Mouse (Mus musculus): Measurements from ENCODE around the gene Gckr. TPM values are rescaled to one million over a fixed set of nuclear protein-coding genes. Genes with fewer than 3 reads are reported as not detected.
A peak's percentile ranks its signal among the peaks of the same experiment; 100 is the strongest.

Gene Gckr
- polyA plus RNA-seq, 1 experiment from 2014 or later = 0.29 TPM

- no peak overlapping the region for H3K9ac ChIP-seq
- H3K4me3 ChIP-seq (replicated peaks; ENCODE audit: low read length) = no peak overlapping the region
- no peaks in the 10 kb centered on the region for H3K9me3 ChIP-seq (ENCODE audit: control insufficient read depth, low read length)
- no peaks in the 10 kb centered on the region for H3K27me3 ChIP-seq (ENCODE audit: control insufficient read depth, insufficient read depth, low read length)
- no peak overlapping the region for H3K27ac ChIP-seq
- no peaks in the 10 kb centered on the region for H3K4me1 ChIP-seq (replicated peaks; ENCODE audit: control insufficient read depth, insufficient read depth, low read length)
- peaks cover 92% of the 10 kb centered on the region for H3K36me3 ChIP-seq (replicated peaks; ENCODE audit: control insufficient read depth, insufficient read depth)
- H3K4me2 ChIP-seq (replicated peaks) = no peak overlapping the region
- no peak for DNase-seq (ENCODE audit: low spot score)
- ATAC-seq (ENCODE audit: low FRiP score) = no peak
- WGBS = 90% methylated on average over 2 of the region's 2 CpGs
Measured at GRCm38 (mm10) chr5:31255971-31256370, 41.3 kb upstream of the Gckr start.

- 91% methylated on average over 11 of the region's 11 CpGs for WGBS
- ATAC-seq (ENCODE audit: low FRiP score) = no peak
- Histone ChIP-seq H3K9me3 (ENCODE audit: control insufficient read depth, low read length) (no peaks in the 10 kb centered on the region), H3K27ac (no peak overlapping the region), H3K4me1 (replicated peaks; ENCODE audit: control insufficient read depth, insufficient read depth, low read length) (no peaks in the 10 kb centered on the region), H3K27me3 (ENCODE audit: control insufficient read depth, insufficient read depth, low read length) (no peaks in the 10 kb centered on the region), H3K4me3 (replicated peaks; ENCODE audit: low read length) (no peak overlapping the region), H3K4me2 (replicated peaks) (no peak overlapping the region), H3K36me3 (replicated peaks; ENCODE audit: control insufficient read depth, insufficient read depth) (peaks cover 92% of the 10 kb centered on the region), H3K9ac (no peak overlapping the region)
- DNase-seq (ENCODE audit: low spot score) = no peak
Measured at GRCm38 (mm10) chr5:31257616-31258015, 39.6 kb upstream of the Gckr start.

GRCm38 (mm10) chr5:31266101-31266500 lies 31.1 kb upstream of the Gckr start:
- Histone ChIP-seq H3K9me3 (ENCODE audit: control insufficient read depth, low read length) (no peaks in the 10 kb centered on the region), H3K4me3 (replicated peaks; ENCODE audit: low read length) (no peak overlapping the region), H3K4me1 (replicated peaks; ENCODE audit: control insufficient read depth, insufficient read depth, low read length) (no peaks in the 10 kb centered on the region), H3K27me3 (ENCODE audit: control insufficient read depth, insufficient read depth, low read length) (no peaks in the 10 kb centered on the region), H3K9ac (no peak overlapping the region), H3K36me3 (replicated peaks; ENCODE audit: control insufficient read depth, insufficient read depth) (peaks cover 95% of the 10 kb centered on the region), H3K27ac (no peak overlapping the region), H3K4me2 (replicated peaks) (no peak overlapping the region)
- ATAC-seq (ENCODE audit: low FRiP score) (no peak), DNase-seq (ENCODE audit: low spot score) (no peak)
- WGBS = 94% methylated on average over 7 of the region's 7 CpGs

GRCm38 (mm10) chr5:31267686-31268085 lies 29.6 kb upstream of the Gckr start:
- peaks cover 94% of the 10 kb centered on the region for H3K36me3 ChIP-seq (replicated peaks; ENCODE audit: control insufficient read depth, insufficient read depth)
- H3K4me2 ChIP-seq (replicated peaks) = no peak overlapping the region
- no peak overlapping the region for H3K27ac ChIP-seq
- H3K9ac ChIP-seq = no peak overlapping the region
- no peaks in the 10 kb centered on the region for H3K27me3 ChIP-seq (ENCODE audit: control insufficient read depth, insufficient read depth, low read length)
- no peak for ATAC-seq (ENCODE audit: low FRiP score)
- H3K4me3 ChIP-seq (replicated peaks; ENCODE audit: low read length) = no peak overlapping the region
- no peak for DNase-seq (ENCODE audit: low spot score)
- 56% methylated on average over 6 of the region's 6 CpGs for WGBS
- no peaks in the 10 kb centered on the region for H3K9me3 ChIP-seq (ENCODE audit: control insufficient read depth, low read length)
- no peaks in the 10 kb centered on the region for H3K4me1 ChIP-seq (replicated peaks; ENCODE audit: control insufficient read depth, insufficient read depth, low read length)

GRCm38 (mm10) chr5:31273018-31273417 lies 24.2 kb upstream of the Gckr start:
- DNase-seq (ENCODE audit: low spot score) (no peak), ATAC-seq (ENCODE audit: low FRiP score) (no peak)
- H3K4me2 ChIP-seq (replicated peaks) = no peak overlapping the region
- H3K27ac ChIP-seq = no peak overlapping the region
- WGBS = 89% methylated on average over 6 of the region's 6 CpGs
- no peaks in the 10 kb centered on the region for H3K4me1 ChIP-seq (replicated peaks; ENCODE audit: control insufficient read depth, insufficient read depth, low read length)
- H3K36me3 ChIP-seq (replicated peaks; ENCODE audit: control insufficient read depth, insufficient read depth) = peaks cover 93% of the 10 kb centered on the region
- no peak overlapping the region for H3K9ac ChIP-seq
- no peaks in the 10 kb centered on the region for H3K9me3 ChIP-seq (ENCODE audit: control insufficient read depth, low read length)
- H3K4me3 ChIP-seq (replicated peaks; ENCODE audit: low read length) = no peak overlapping the region
- H3K27me3 ChIP-seq (ENCODE audit: control insufficient read depth, insufficient read depth, low read length) = no peaks in the 10 kb centered on the region

- Histone ChIP-seq H3K36me3 (replicated peaks; ENCODE audit: control insufficient read depth, insufficient read depth) (peaks cover 98% of the 10 kb centered on the region), H3K27me3 (ENCODE audit: control insufficient read depth, insufficient read depth, low read length) (no peaks in the 10 kb centered on the region), H3K27ac (no peak overlapping the region), H3K9me3 (ENCODE audit: control insufficient read depth, low read length) (no peaks in the 10 kb centered on the region), H3K9ac (no peak overlapping the region), H3K4me2 (replicated peaks) (no peak overlapping the region), H3K4me3 (replicated peaks; ENCODE audit: low read length) (no peak overlapping the region), H3K4me1 (replicated peaks; ENCODE audit: control insufficient read depth, insufficient read depth, low read length) (no peaks in the 10 kb centered on the region)
- DNase-seq (ENCODE audit: low spot score) = no peak
- ATAC-seq (ENCODE audit: low FRiP score) = no peak
- WGBS = 89% methylated on average over 20 of the region's 20 CpGs
Measured at GRCm38 (mm10) chr5:31279245-31279988, 17.8 kb upstream of the Gckr start.

GRCm38 (mm10) chr5:31288225-31288624 lies 9.0 kb upstream of the Gckr start:
- Histone ChIP-seq H3K4me2 (replicated peaks) (no peak overlapping the region), H3K9me3 (ENCODE audit: control insufficient read depth, low read length) (no peaks in the 10 kb centered on the region), H3K4me1 (replicated peaks; ENCODE audit: control insufficient read depth, insufficient read depth, low read length) (peaks cover 14% of the 10 kb centered on the region), H3K9ac (no peak overlapping the region), H3K27me3 (ENCODE audit: control insufficient read depth, insufficient read depth, low read length) (no peaks in the 10 kb centered on the region), H3K27ac (no peak overlapping the region), H3K4me3 (replicated peaks; ENCODE audit: low read length) (no peak overlapping the region), H3K36me3 (replicated peaks; ENCODE audit: control insufficient read depth, insufficient read depth) (peaks cover 47% of the 10 kb centered on the region)
- 81% methylated on average over 4 of the region's 4 CpGs for WGBS
- ATAC-seq (ENCODE audit: low FRiP score) (no peak), DNase-seq (ENCODE audit: low spot score) (no peak)

- Histone ChIP-seq H3K36me3 (replicated peaks; ENCODE audit: control insufficient read depth, insufficient read depth) (peaks cover 47% of the 10 kb centered on the region), H3K4me3 (replicated peaks; ENCODE audit: low read length) (no peak overlapping the region), H3K9ac (no peak overlapping the region), H3K4me2 (replicated peaks) (no peak overlapping the region), H3K27ac (no peak overlapping the region), H3K4me1 (replicated peaks; ENCODE audit: control insufficient read depth, insufficient read depth, low read length) (peaks cover 16% of the 10 kb centered on the region), H3K9me3 (ENCODE audit: control insufficient read depth, low read length) (no peaks in the 10 kb centered on the region), H3K27me3 (ENCODE audit: control insufficient read depth, insufficient read depth, low read length) (no peaks in the 10 kb centered on the region)
- 74% methylated on average over 3 of the region's 3 CpGs for WGBS
- no peak for ATAC-seq (ENCODE audit: low FRiP score)
- DNase-seq (ENCODE audit: low spot score) = no peak
Measured at GRCm38 (mm10) chr5:31288655-31289054, 8.6 kb upstream of the Gckr start.

- Histone ChIP-seq H3K27me3 (ENCODE audit: control insufficient read depth, insufficient read depth, low read length) (no peaks in the 10 kb centered on the region), H3K36me3 (replicated peaks; ENCODE audit: control insufficient read depth, insufficient read depth) (peaks cover 41% of the 10 kb centered on the region), H3K4me1 (replicated peaks; ENCODE audit: control insufficient read depth, insufficient read depth, low read length) (peaks cover 26% of the 10 kb centered on the region), H3K9me3 (ENCODE audit: control insufficient read depth, low read length) (no peaks in the 10 kb centered on the region), H3K27ac (no peak overlapping the region), H3K9ac (no peak overlapping the region), H3K4me2 (replicated peaks) (peak overlapping the region; percentile 72; the same call in 1 of the 2 replicates), H3K4me3 (replicated peaks; ENCODE audit: low read length) (no peak overlapping the region)
- ATAC-seq (ENCODE audit: low FRiP score) = no peak
- no peak for DNase-seq (ENCODE audit: low spot score)
- WGBS = 87% methylated on average over 3 of the region's 3 CpGs
Measured at GRCm38 (mm10) chr5:31289626-31290230, 7.5 kb upstream of the Gckr start.
